Mouse (Mus musculus) neural tube, embryonic 14.5 days (tissue): ENCODE results near the gene Cars2. TPM values are rescaled to one million over a fixed set of nuclear protein-coding genes. Genes with fewer than 3 reads are reported as not detected.

Experiments used
- polyA plus RNA-seq: library from polyadenylated mRNA; unstranded; fragments of >200 nt; fragmentation: Nextera tagmentation; extraction: Ambion mirVana; gene quantifications from 2 replicates; pipeline ENCODE4 v1.2.1, GENCODE M21; 2014

The Cars2 gene
- polyA plus RNA-seq, 1 experiment from 2014 or later, result 27.6 TPM

Other genes starting within 250 kb of the Cars2 start
- 11.8 and 42.2 TPM in 2 replicates for gene Col4a2, start 238.0 kb downstream of the Cars2 start, polyA plus RNA-seq
- gene Col4a1, start 238.0 kb downstream of the Cars2 start, polyA plus RNA-seq, result 30.2 and 133 TPM in 2 replicates
- gene Rab20, start 72.1 kb downstream of the Cars2 start, polyA plus RNA-seq, result 0.76 TPM in 1 of 2 replicates, not detected in the other
- gene Naxd, start 53.3 kb downstream of the Cars2 start, polyA plus RNA-seq, result 142 and 150 TPM in 2 replicates
- gene Ing1, start 4.8 kb upstream of the Cars2 start, polyA plus RNA-seq, result 38.1 and 40.1 TPM in 2 replicates
- 91.9 and 93.4 TPM in 2 replicates for gene Ankrd10, start 85.0 kb upstream of the Cars2 start, polyA plus RNA-seq
- gene 1700016D06Rik, start 150.3 kb upstream of the Cars2 start, polyA plus RNA-seq, result not detected in 2 replicates
- gene Arhgef7, start 176.9 kb upstream of the Cars2 start, polyA plus RNA-seq, result 79.2 and 82.1 TPM in 2 replicates